Mouse (Mus musculus): ENCODE data around the gene 2310046K23Rik.
"Not testable (repeated sequence)": the region's sequence is repeated elsewhere in the genome, so short reads cannot be mapped to it uniquely, and the experiment has no call there.

2310046K23Rik gene

GRCm38 (mm10) chr3:92534411-92534810 lies at the start of gene 2310046K23Rik:
Gene 2310046K23Rik (minus strand): TSS chr3:92534511.
- no peak for DNase-seq (ENCODE audit: low read depth)

DNA sequence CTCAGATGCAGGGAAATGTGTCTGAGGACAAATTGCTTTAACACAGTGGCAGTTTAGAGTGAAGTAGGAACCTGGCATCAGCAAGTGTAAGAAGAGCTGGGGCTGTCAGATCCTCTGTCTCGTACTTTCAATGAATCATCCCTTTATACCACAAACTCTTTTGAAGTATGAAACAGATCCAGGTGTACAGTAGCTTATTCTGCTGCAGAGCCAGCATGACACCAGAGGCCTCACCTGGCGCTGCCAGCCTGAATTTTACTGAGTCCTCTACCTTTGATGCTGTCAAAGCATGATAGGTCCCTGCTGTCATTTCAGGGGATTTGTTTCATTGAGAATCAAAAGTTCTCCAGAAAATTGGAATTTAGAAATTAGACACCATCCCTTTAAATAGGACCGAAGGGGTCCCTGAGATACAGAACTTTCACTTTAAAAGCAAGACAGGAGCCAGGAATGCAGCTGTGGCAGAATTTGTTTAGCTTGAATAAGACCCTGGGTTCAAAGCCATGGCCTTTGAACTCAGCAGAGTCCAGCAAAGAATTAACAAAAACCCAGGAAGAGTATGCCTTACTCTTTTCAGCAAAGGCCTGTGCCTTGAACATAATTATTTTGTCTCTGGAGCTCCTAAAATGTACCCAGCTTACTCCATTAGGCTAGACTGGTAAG lies 49.0 kb upstream of the 2310046K23Rik start:
- DNase-seq (ENCODE audit: low read depth), result no peak

- DNase-seq (ENCODE audit: low read depth), result no peak
Observed at GRCm38 (mm10) chr3:92579508-92579907, 45.2 kb upstream of the 2310046K23Rik start.

GRCm38 (mm10) chr3:92578652-92579413 lies 44.5 kb upstream of the 2310046K23Rik start:
- DNase-seq (ENCODE audit: low read depth), result no peak

DNA sequence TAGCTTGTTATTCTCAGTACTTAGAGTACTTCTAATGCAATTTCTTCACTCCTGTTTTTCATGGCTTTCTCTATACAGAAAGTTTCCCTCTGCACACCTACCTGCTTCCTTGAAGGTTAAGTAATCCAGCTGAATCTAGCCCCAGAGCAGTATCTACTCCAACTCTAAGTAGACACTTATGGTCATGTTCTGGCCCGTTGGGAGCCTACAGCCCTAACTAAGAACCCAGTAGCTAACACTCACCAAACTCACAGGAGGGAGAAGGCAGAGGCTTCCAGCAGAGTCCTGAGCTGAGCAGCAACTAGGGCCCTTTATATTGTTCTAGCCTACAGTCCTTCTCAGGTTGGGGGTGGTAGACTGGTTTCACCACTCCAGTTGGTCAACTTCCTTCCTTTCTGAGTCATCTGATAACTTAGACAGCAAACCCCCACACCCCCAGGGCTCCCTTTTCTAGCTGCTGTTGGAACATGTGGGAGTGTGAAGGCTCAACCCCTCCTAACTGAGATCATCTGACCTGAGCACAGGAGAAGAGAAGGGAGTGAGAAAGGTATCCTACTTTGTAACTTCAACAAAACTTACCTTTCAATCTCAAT lies 39.2 kb upstream of the 2310046K23Rik start, which contains the start of gene Ivl:
Ivl (minus strand) TSS at position 287 of the 593 bp plus-strand sequence.
- DNase-seq (ENCODE audit: low read depth), result no peak

DNA sequence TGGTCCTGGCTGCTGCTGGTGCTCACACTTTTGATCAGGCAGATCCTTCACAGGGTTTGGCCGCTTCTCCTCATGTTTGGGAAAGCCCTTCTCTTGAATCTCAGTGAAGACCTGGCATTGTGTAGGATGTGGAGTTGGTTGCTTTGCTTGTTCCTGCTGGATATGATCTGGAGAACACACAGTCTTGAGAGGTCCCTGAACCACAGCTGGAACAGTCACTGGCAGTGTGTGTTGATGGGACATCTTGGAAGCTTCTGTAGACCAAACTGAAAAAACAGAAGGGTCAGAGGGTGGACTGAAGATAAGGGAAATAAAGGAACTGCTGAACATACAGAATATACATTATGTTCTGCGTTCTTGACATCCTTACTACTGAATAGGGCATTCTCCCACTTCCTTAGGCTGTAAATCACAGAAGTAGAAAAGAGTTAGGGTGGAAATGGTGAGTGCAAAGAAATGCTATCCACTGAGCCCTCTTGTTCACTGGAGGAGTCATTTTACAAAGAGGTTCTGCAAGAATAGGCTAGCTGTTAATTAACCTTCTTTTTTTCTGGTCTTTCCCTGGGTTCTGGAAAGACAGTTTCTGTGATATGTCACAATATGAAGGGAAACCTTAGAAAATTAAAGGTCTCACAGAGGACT lies 38.3 kb upstream of the 2310046K23Rik start:
- DNase-seq (ENCODE audit: low read depth), result no peak

- DNase-seq (ENCODE audit: low read depth), result no peak
Observed at GRCm38 (mm10) chr3:92568752-92569151, 34.4 kb upstream of the 2310046K23Rik start.

- DNase-seq (ENCODE audit: low read depth), result no peak
Observed at GRCm38 (mm10) chr3:92565418-92565817, 31.1 kb upstream of the 2310046K23Rik start.

DNA sequence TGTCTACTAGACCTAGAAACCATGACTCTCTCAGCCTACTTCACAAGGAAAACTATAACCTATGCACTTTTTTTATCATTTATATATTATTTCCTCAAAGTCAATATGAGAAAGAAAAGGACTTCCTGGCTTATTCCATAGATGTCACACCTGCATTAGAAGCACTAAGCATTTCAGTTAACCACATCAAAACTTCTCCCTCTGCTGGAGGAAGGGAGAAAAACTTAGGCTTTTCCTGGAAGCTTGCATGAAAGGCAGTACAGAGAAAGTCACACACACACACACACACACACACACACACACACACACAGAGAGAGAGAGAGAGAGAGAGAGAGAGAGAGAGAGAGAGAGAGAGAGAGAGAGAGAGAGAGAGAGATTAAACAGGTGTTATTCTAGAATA lies 22.0 kb downstream of the 2310046K23Rik start:
- no peak for DNase-seq (ENCODE audit: low read depth)

DNA sequence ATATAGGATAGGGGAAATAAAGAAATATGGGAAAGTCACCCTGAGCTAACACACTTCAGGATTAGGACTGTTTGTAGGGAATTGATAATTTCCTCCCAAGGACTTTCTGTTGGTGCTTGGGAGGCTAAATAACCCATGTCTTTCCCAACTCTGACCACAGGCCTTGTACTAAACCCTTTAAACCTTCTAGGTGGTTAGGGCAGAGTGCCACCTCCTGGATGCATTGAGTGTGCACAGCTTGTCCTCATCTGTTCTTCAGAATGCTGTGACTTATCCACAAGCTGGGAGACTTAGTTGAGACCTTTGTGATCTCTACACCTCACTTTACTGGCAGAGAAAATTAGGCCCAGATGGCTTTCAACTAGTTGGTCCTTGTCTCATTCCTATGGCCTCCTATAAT lies 23.5 kb downstream of the 2310046K23Rik start:
- DNase-seq (ENCODE audit: low read depth), result no peak

GRCm38 (mm10) chr3:92508185-92508584 lies 26.1 kb downstream of the 2310046K23Rik start:
- no peak for DNase-seq (ENCODE audit: low read depth)

DNA sequence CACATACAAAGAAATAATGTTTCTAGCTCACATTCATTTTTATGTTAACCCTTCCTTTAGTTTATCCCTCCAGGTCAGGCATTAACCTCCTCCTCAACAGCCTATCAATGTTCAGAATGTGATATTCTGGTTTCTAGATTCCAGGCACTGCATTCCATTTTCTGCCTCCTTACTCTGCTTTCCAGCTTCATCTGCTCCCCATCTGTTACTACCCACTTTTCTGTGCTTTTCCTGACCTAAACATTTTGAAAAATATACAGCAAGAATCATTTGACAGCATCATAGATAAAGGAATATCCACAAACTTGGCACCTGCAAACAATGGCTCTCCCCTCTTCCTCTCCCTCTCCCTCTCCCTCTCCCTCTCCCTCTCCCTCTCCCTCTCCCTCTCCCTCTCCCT lies 30.8 kb downstream of the 2310046K23Rik start:
- DNase-seq (ENCODE audit: low read depth), result no peak

DNA sequence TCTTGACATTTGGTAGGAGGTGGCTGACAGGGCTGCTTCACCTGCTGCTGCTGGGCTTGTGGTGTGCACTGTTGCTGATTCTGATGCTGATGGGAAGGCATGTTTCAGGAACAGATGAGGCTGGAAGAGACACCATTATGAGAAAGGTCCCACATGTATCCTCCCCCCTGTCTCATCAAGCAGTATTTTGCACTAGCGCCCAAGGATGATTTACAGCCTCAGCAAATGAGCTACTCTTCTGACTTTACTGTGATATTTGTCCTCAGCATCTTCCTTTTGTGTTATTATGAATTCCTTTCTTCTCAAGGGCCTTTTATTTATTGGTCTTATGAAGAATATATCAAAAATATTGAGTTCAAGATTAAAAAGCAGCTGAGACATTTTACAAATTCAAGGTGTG lies 33.9 kb downstream of the 2310046K23Rik start, which contains the start of gene Sprr4:
Sprr4 (minus strand) TSS at position 101 of the 400 bp plus-strand sequence.
- DNase-seq (ENCODE audit: low read depth), result no peak

- not testable (repeated sequence) for DNase-seq (ENCODE audit: low read depth)
Observed at GRCm38 (mm10) chr3:92490262-92490661, 44.0 kb downstream of the 2310046K23Rik start.

GRCm38 (mm10) chr3:92486307-92486706 lies 48.0 kb downstream of the 2310046K23Rik start:
- DNase-seq (ENCODE audit: low read depth), result no peak

- no peak for DNase-seq (ENCODE audit: low read depth)
Observed at GRCm38 (mm10) chr3:92485863-92486262, 48.4 kb downstream of the 2310046K23Rik start, which contains the start of gene Sprr1a. Gene Sprr1a (minus strand): TSS chr3:92485895.

Data from induced T-regulatory cell, adult 2 months (primary cell).